Mouse (Mus musculus) G1E (cell line): ENCODE measurements around the gene Prrg2. TPM values are rescaled to one million over a fixed set of nuclear protein-coding genes. Genes with fewer than 3 reads are reported as not detected.

Experiments
- ATAC-seq: 2 replicates; pipeline ENCODE4 v1.8.0; 2016; ENCODE audit warnings: mild to moderate bottlenecking; ENCODE audit not compliant: insufficient number of reproducible peaks, poor library complexity, low FRiP score, severe bottlenecking; ENCODE audit errors: extremely low read depth
- DNase-seq: peaks from one replicate; pipeline ENCODE4 v3.0.0; 2012; ENCODE audit warnings: low spot score
- H3K27me3 ChIP-seq: 2 replicates; pipeline ENCODE4 v1.6.1; 2012; ENCODE audit warnings: mild to moderate bottlenecking, low read length, inconsistent platforms; ENCODE audit not compliant: insufficient read depth
- H3K36me3 ChIP-seq: replicated peaks from 2 replicates; pipeline ENCODE3; 2012; ENCODE audit warnings: mild to moderate bottlenecking, inconsistent platforms
- H3K4me1 ChIP-seq: 2 replicates; pipeline ENCODE4 v1.6.1; 2012; ENCODE audit warnings: low read depth, low read length, inconsistent platforms, mixed read lengths; ENCODE audit not compliant: insufficient read depth
- H3K4me3 ChIP-seq: 2 replicates; pipeline ENCODE4 v1.5.1; 2012; ENCODE audit warnings: low read depth, mild to moderate bottlenecking, inconsistent platforms, low read length, moderate library complexity, mixed read lengths
- H3K9me3 ChIP-seq: replicated peaks from 2 replicates; pipeline ENCODE4 v1.6.1; 2012; ENCODE audit warnings: inconsistent platforms
- CTCF ChIP-seq: IDR thresholded peaks from 2 replicates; pipeline ENCODE4 v1.5.1; 2012; ENCODE audit warnings: low read depth, low read length, inconsistent platforms, mixed read lengths
- GATA1 ChIP-seq: IDR thresholded peaks from 2 replicates; pipeline ENCODE4 v1.6.1; 2012; ENCODE audit warnings: borderline replicate concordance, low read length, inconsistent platforms, mixed read lengths
- GATA2 ChIP-seq: IDR thresholded peaks from 2 replicates; pipeline ENCODE4 v1.6.1; 2012; ENCODE audit warnings: low read depth, low read length, inconsistent platforms, borderline replicate concordance
- POLR2AphosphoS5 ChIP-seq: IDR thresholded peaks from 2 replicates; pipeline ENCODE4 v1.6.1; 2012; ENCODE audit warnings: low read depth, low read length, inconsistent platforms; ENCODE audit not compliant: insufficient replicate concordance
- TAL1 ChIP-seq: conservative IDR thresholded peaks from 2 replicates; pipeline ENCODE4 v1.6.1; 2012; ENCODE audit warnings: low read depth, low read length, inconsistent platforms, mixed read lengths
- polyA plus RNA-seq: library from polyadenylated mRNA; stranded (reverse); fragments of >175 nt; gene quantifications from 2 replicates; pipeline ENCODE4 v1.2.3, GENCODE M21; 2012
- total RNA-seq, 2 experiments: library from RNA; stranded (forward) in 1 of 2; stranded (reverse) in 1 of 2; fragments of 200-1000 nt in 1 of 2; fragments of >200 nt in 1 of 2; fragmentation: Nextera tagmentation in 1 of 2; gene quantifications; 2 replicates each; pipeline ENCODE4 v1.2.3; 2014 to 2017

Prrg2 gene
- total and polyA plus RNA-seq, 3 experiments: 9.5 to 34.7 (median 17.8) TPM

GRCm38 (mm10) chr7:45029995-45030394, 32.5 kb downstream of the Prrg2 start:
- no peak for TF ChIP-seq CTCF
- TF ChIP-seq TAL1: no peak
- TF ChIP-seq POLR2AphosphoS5: no peak
- no peak for TF ChIP-seq GATA2
- no peak for TF ChIP-seq GATA1
- H3K4me1 ChIP-seq: peaks cover 8% of the 10 kb centered on the region; the same call in 1 of the 2 replicates
- no peaks in the 10 kb centered on the region for H3K27me3 ChIP-seq
- peaks cover 92% of the 10 kb centered on the region for H3K36me3 ChIP-seq
- H3K9me3 ChIP-seq: no peaks in the 10 kb centered on the region
- ATAC-seq (no peak), DNase-seq (no peak)
- H3K4me3 ChIP-seq: no peak overlapping the region

DNA sequence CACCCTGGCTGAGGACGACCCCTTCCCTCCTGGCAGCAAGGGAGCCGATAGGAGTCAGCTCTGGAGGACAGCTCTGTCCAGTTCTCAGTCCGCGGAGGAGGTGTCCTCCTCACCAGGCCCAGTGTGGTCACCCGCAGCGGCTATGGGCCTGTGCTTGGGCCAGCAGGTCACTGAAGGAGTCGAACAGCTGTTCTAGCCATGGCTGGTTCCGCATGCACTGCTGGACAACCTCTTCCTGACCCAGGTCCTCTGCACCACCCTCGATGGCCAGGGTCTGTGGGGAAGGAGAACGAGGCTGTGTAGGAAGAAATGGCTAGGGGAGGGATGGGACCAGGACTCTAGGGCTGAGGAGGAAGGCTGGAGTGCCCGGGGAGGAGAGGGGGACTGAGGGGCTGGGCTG, 34.1 kb downstream of the Prrg2 start:
- DNase-seq (no peak), ATAC-seq (no peak)
- no peak for TF ChIP-seq CTCF
- TF ChIP-seq GATA2: no peak
- TF ChIP-seq GATA1: no peak
- no peak for TF ChIP-seq TAL1
- TF ChIP-seq POLR2AphosphoS5: no peak
- Histone ChIP-seq H3K4me3 (no peak overlapping the region), H3K27me3 (no peaks in the 10 kb centered on the region), H3K9me3 (no peaks in the 10 kb centered on the region), H3K4me1 (peaks cover 12% of the 10 kb centered on the region; the same call in 1 of the 2 replicates), H3K36me3 (peaks cover 81% of the 10 kb centered on the region)

DNA sequence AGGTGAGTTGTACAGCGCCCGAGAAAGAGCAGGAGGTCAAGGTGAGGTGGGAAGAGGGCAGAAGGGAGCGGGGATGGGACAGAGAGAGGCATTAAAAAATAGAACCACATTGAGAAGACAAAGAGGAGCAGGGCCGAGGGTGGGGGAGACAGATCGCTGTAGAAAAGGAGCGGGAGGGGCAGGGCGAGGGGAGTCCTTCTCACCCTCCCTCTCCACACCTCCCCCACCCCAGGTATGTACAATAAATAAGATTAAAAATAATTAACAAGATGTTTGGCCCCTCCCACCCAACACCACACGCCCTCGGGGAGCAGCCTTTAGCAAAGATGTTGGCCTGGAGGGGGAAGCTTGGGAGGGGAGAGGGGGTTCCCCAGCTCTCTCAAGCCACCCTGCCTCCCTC, 34.7 kb downstream of the Prrg2 start:
- H3K4me3 ChIP-seq: no peak overlapping the region
- no peak for ATAC-seq
- H3K4me1 ChIP-seq: peaks cover 12% of the 10 kb centered on the region; the same call in 1 of the 2 replicates
- DNase-seq: no peak
- TF ChIP-seq CTCF (no peak), POLR2AphosphoS5 (no peak), GATA2 (no peak), GATA1 (no peak), TAL1 (no peak)
- no peaks in the 10 kb centered on the region for H3K9me3 ChIP-seq
- peaks cover 76% of the 10 kb centered on the region for H3K36me3 ChIP-seq
- H3K27me3 ChIP-seq: no peaks in the 10 kb centered on the region

DNA sequence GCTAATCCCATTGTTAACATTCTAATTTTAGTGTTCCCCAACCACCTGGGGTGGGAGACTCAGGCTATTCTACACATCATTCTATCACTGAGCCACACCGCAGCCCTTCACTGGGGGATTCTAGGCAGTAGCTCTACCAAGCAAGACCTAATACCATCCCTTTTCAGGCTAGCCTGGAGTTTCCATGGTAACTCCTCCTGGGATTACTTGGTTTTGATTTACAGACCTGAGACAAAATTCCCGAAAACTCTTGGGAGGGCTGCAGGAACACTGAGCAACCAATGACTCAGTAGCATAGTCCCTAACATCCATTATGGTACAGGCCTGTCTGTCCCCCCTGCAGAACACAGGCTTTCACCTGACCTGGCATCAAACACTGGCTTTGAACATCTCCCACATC, 36.2 kb downstream of the Prrg2 start:
- peaks cover 63% of the 10 kb centered on the region for H3K36me3 ChIP-seq
- ATAC-seq: no peak

GRCm38 (mm10) chr7:45025601-45026220, 36.8 kb downstream of the Prrg2 start:
- DNase-seq (no peak), ATAC-seq (no peak)
- Histone ChIP-seq H3K4me1 (peaks cover 15% of the 10 kb centered on the region; the same call in 1 of the 2 replicates), H3K27me3 (peaks cover 5% of the 10 kb centered on the region; the same call in 1 of the 2 replicates), H3K4me3 (no peak overlapping the region), H3K9me3 (no peaks in the 10 kb centered on the region), H3K36me3 (peaks cover 59% of the 10 kb centered on the region)
- TF ChIP-seq GATA1: no peak
- no peak for TF ChIP-seq TAL1
- no peak for TF ChIP-seq POLR2AphosphoS5
- TF ChIP-seq CTCF: no peak
- TF ChIP-seq GATA2: no peak

More for the DNA sequence above, 36.2 kb downstream of the Prrg2 start:
- no peak overlapping the region for H3K4me3 ChIP-seq
- peaks cover under 1% of the 10 kb centered on the region; the same call in 1 of the 2 replicates for H3K27me3 ChIP-seq
- TF ChIP-seq CTCF: no peak
- no peak for TF ChIP-seq TAL1
- no peak for TF ChIP-seq GATA2
- no peak for TF ChIP-seq POLR2AphosphoS5
- no peak for TF ChIP-seq GATA1
- H3K9me3 ChIP-seq: no peaks in the 10 kb centered on the region
- H3K4me1 ChIP-seq: peaks cover 12% of the 10 kb centered on the region; the same call in 1 of the 2 replicates
- DNase-seq: no peak
